Mouse (Mus musculus) MEL (cell line): ENCODE data around the gene Gsc.

Source experiments
- CTCF ChIP-seq, 3 experiments: IDR thresholded peaks in 2 of 3; conservative IDR thresholded peaks in 1 of 3; 2 replicates each; pipeline ENCODE4 v1.5.1; 2011 to 2012; ENCODE audit warnings: low read length in 3 of 3, low read depth in 2 of 3, mild to moderate bottlenecking in 2 of 3, improper control_type of control experiment in 1 of 3, inconsistent platforms in 1 of 3, mixed read lengths in 1 of 3, moderate library complexity in 1 of 3; ENCODE audit not compliant: control insufficient read depth in 1 of 3, insufficient read depth in 1 of 3, poor library complexity in 1 of 3, severe bottlenecking in 1 of 3
- MAFK ChIP-seq: IDR thresholded peaks from 2 replicates; pipeline ENCODE4 v1.6.1; 2011; ENCODE audit warnings: low read depth, mild to moderate bottlenecking, low read length, improper control_type of control experiment, borderline replicate concordance
- MAX ChIP-seq: IDR thresholded peaks from 2 replicates; pipeline ENCODE4 v1.6.1; 2011; ENCODE audit warnings: low read length, improper control_type of control experiment
- MEF2A ChIP-seq: IDR thresholded peaks from 2 replicates; pipeline ENCODE4 v1.6.1; 2014; ENCODE audit warnings: low read depth, mild to moderate bottlenecking, inconsistent platforms, low read length, improper control_type of control experiment; ENCODE audit not compliant: poor library complexity, insufficient replicate concordance, severe bottlenecking; ENCODE audit errors: extremely low read depth

DNA sequence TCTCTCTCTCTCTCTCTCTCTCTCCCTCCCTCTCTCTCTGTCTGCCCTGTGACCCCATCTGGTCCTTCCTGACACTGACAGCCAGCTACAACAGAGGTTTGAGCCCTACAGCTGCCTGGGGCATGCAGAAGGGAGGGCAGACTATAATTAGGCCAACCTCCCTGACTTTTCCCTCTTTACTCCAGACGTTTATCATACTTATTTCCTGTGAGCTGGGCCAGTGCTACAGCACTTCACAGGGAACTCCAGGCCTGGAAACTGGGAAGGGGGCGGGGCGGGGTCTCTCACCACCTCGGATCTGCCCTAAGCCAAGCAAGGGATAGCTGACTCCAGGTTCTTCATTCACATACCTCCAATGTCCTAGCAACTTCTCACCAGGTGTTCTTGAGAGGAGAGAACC is 4.3 kb downstream of the Gsc start:
- TF ChIP-seq MAFK (no peak), CTCF (IDR thresholded peaks at IDR 0.05 in 2 of 3, conservative IDR thresholded peaks at IDR 0.05 in 1 of 3; ENCODE audit: control insufficient read depth in 1 of 3, insufficient read depth in 1 of 3, low read depth in 2 of 3, low read length in 3 of 3, poor library complexity in 1 of 3, severe bottlenecking in 1 of 3) (no peak), MAX (no peak), MEF2A (no peak)
